Mouse (Mus musculus): Measurements from ENCODE around the gene Mageb18. TPM values are rescaled to one million over a fixed set of nuclear protein-coding genes. Genes with fewer than 3 reads are reported as not detected.
"Not testable (repeated sequence)": the region's sequence is repeated elsewhere in the genome, so short reads cannot be mapped to it uniquely, and the experiment has no call there.

The Mageb18 gene
- not detected in 2 replicates for polyA plus RNA-seq (2015; fragmentation: Nextera tagmentation; extraction: Ambion mirVana)

DNA sequence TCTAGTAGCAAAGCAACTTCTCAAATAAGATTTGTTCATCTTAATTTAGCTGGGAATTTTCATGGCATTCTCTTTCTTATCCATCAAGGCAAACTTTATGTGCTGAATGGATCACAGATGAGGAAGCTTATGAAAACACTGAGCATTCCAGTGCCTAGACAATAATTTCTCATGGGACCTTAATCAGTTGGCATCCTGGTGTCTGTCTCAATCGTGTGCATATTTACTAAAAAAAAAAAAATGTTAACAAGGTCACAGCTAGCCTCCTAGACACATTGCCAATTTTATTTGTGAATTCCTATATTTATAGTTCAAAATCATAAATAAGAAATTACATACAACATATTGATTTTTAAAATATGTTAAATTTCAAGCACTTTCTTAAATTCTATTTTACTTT lies at the start of gene Mageb18:
TSS of gene Mageb18 (minus strand) at position 101 of the 400 bp plus-strand sequence.
- Histone ChIP-seq H3K9ac (ENCODE audit: low read length) (no peak within 1 kb of the TSS), H3K9me3 (replicated peaks; ENCODE audit: control insufficient read depth, low read length) (no peaks in the 10 kb centered on the region), H3K4me2 (ENCODE audit: low read depth, low read length) (no peak within 1 kb of the TSS), H3K27ac (ENCODE audit: low read length) (no peak within 1 kb of the TSS), H3K36me3 (ENCODE audit: control insufficient read depth, insufficient read depth, low read length) (no peaks in the 10 kb centered on the region), H3K4me1 (ENCODE audit: control insufficient read depth, insufficient read depth, low read length) (no peaks in the 10 kb centered on the region), H3K27me3 (ENCODE audit: control insufficient read depth, insufficient read depth, low read length) (no peaks in the 10 kb centered on the region), H3K4me3 (replicated peaks; ENCODE audit: low read length) (no peak within 1 kb of the TSS)
- 57% methylated on average over 1 of the region's 1 CpGs for WGBS
- no peak for ATAC-seq (ENCODE audit: insufficient read depth, low FRiP score)

GRCm38 (mm10) chrX:92612788-92613187 lies 13.4 kb upstream of the Mageb18 start:
- H3K27me3 ChIP-seq (ENCODE audit: control insufficient read depth, insufficient read depth, low read length) = no peaks in the 10 kb centered on the region
- no peak overlapping the region for H3K27ac ChIP-seq (ENCODE audit: low read length)
- H3K9ac ChIP-seq (ENCODE audit: low read length) = no peak overlapping the region
- 70% methylated on average over 3 of the region's 3 CpGs for WGBS
- no peaks in the 10 kb centered on the region for H3K4me1 ChIP-seq (ENCODE audit: control insufficient read depth, insufficient read depth, low read length)
- H3K9me3 ChIP-seq (replicated peaks; ENCODE audit: control insufficient read depth, low read length) = no peaks in the 10 kb centered on the region
- no peaks in the 10 kb centered on the region for H3K36me3 ChIP-seq (ENCODE audit: control insufficient read depth, insufficient read depth, low read length)
- no peak overlapping the region for H3K4me2 ChIP-seq (ENCODE audit: low read depth, low read length)
- no peak for ATAC-seq (ENCODE audit: insufficient read depth, low FRiP score)
- H3K4me3 ChIP-seq (replicated peaks; ENCODE audit: low read length) = no peak overlapping the region

DNA sequence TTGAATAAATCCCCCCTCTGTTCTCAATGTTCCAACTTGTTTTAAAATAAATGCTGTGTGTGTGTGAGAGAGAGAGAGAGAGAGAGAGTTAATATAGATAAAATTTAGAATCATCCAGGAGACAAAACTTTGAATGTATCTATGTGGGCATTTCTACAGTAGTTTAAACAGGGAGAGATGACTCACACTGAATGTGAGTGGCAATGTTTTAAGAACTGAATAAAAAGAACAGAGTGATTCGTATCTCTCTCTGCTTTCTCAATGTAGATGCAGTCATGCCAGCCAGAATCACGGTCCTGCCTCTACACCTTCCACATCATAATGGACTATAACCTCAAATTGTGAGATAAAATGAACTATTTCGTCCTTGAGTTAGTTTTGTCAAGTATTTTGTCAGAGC lies 11.1 kb upstream of the Mageb18 start:
- ATAC-seq (ENCODE audit: insufficient read depth, low FRiP score) = no peak
- no peaks in the 10 kb centered on the region for H3K4me1 ChIP-seq (ENCODE audit: control insufficient read depth, insufficient read depth, low read length)

DNA sequence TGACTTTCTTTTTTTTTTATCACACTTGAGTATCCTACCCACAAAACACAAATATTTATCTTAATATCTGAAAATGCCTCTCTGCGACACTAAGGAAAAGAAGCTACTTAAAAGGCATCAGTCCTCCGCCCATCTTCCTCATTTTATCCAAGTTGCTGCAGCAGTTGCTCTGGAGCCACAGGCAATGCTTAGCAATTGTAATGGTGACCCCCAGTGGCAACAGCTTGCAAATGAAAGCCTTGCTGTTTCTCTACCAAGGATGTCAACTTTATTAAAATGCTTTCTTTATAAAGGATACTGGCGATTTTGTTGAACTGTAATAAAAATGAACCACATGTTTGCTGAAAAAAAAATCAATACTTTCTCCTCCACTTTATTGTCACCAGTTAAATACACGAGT lies 2.0 kb downstream of the Mageb18 start:
- Histone ChIP-seq H3K4me2 (ENCODE audit: low read depth, low read length) (no peak overlapping the region), H3K9me3 (replicated peaks; ENCODE audit: control insufficient read depth, low read length) (no peaks in the 10 kb centered on the region), H3K36me3 (ENCODE audit: control insufficient read depth, insufficient read depth, low read length) (no peaks in the 10 kb centered on the region), H3K4me1 (ENCODE audit: control insufficient read depth, insufficient read depth, low read length) (no peaks in the 10 kb centered on the region), H3K27me3 (ENCODE audit: control insufficient read depth, insufficient read depth, low read length) (no peaks in the 10 kb centered on the region), H3K9ac (ENCODE audit: low read length) (no peak overlapping the region), H3K4me3 (replicated peaks; ENCODE audit: low read length) (no peak overlapping the region), H3K27ac (ENCODE audit: low read length) (no peak overlapping the region)
- no peak for ATAC-seq (ENCODE audit: insufficient read depth, low FRiP score)
- WGBS = 27% methylated on average over 4 of the region's 4 CpGs

More for the DNA sequence above, 11.1 kb upstream of the Mageb18 start:
- Histone ChIP-seq H3K4me2 (ENCODE audit: low read depth, low read length) (no peak overlapping the region), H3K27ac (ENCODE audit: low read length) (no peak overlapping the region), H3K36me3 (ENCODE audit: control insufficient read depth, insufficient read depth, low read length) (no peaks in the 10 kb centered on the region), H3K9me3 (replicated peaks; ENCODE audit: control insufficient read depth, low read length) (no peaks in the 10 kb centered on the region), H3K9ac (ENCODE audit: low read length) (no peak overlapping the region), H3K27me3 (ENCODE audit: control insufficient read depth, insufficient read depth, low read length) (no peaks in the 10 kb centered on the region), H3K4me3 (replicated peaks; ENCODE audit: low read length) (no peak overlapping the region)
- 69% methylated on average over 3 of the region's 3 CpGs for WGBS

- Histone ChIP-seq H3K9me3 (replicated peaks; ENCODE audit: control insufficient read depth, low read length) (no peaks in the 10 kb centered on the region), H3K27ac (ENCODE audit: low read length) (no peak overlapping the region), H3K4me3 (replicated peaks; ENCODE audit: low read length) (no peak overlapping the region), H3K4me2 (ENCODE audit: low read depth, low read length) (no peak overlapping the region), H3K4me1 (ENCODE audit: control insufficient read depth, insufficient read depth, low read length) (no peaks in the 10 kb centered on the region), H3K36me3 (ENCODE audit: control insufficient read depth, insufficient read depth, low read length) (no peaks in the 10 kb centered on the region), H3K27me3 (ENCODE audit: control insufficient read depth, insufficient read depth, low read length) (no peaks in the 10 kb centered on the region), H3K9ac (ENCODE audit: low read length) (no peak overlapping the region)
- WGBS = 68% methylated on average over 1 of the region's 1 CpGs
- no peak for ATAC-seq (ENCODE audit: insufficient read depth, low FRiP score)
These were observed 71.5 kb downstream of the Mageb18 start for GRCm38 (mm10) chrX:92527826-92528225.

DNA sequence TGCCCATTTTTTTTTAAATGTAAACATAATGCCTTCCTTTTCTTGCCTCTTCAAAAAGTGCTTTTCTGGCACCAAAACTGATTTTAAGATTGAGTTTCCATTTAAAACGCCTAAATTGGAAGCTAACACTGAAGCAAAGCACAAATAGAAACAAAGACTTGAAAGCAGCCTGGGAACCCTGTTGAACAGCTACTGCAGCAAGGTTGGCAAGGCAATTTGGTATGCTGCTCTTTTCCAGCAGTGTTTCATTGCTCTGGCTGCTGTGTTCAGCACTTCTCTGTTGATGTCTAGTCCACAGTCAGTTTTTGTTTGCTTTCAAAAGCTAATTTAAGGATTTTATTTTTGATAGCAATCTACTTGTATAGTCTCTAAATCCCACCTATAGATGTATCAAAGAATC lies 101.1 kb downstream of the Mageb18 start:
- 38% methylated on average over 1 of the region's 1 CpGs for WGBS
- ATAC-seq (ENCODE audit: insufficient read depth, low FRiP score) = no peak
- no peak overlapping the region for H3K27ac ChIP-seq (ENCODE audit: low read length)

DNA sequence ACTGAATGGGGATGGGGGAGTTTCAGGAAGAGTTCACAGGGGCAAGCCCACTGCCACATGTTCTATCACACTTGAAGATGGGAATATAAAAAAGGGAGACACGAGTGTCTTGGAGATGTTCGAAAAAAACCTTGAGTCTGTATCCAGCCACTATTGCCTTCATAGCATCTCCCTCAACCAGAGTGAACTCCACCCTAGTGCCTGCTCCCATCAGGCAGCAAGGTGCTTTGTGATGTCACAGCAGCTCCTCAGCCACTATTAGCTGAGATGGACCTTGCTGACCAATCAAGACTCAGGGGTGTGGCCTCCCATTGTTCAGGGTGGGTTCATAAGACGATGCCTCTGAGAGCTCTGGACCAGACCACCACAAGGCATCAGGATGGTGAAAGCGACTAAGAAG lies 109.7 kb downstream of the Mageb18 start, which contains the start of gene Gm5941:
TSS of gene Gm5941 (plus strand) at position 301 of the 400 bp plus-strand sequence.
- not testable (repeated sequence) for H3K36me3 ChIP-seq (ENCODE audit: control insufficient read depth, insufficient read depth, low read length); H3K9ac ChIP-seq (ENCODE audit: low read length); H3K27ac ChIP-seq (ENCODE audit: low read length); H3K27me3 ChIP-seq (ENCODE audit: control insufficient read depth, insufficient read depth, low read length); ATAC-seq (ENCODE audit: insufficient read depth, low FRiP score); H3K4me3 ChIP-seq (replicated peaks; ENCODE audit: low read length); H3K9me3 ChIP-seq (replicated peaks; ENCODE audit: control insufficient read depth, low read length); H3K4me1 ChIP-seq (ENCODE audit: control insufficient read depth, insufficient read depth, low read length); H3K4me2 ChIP-seq (ENCODE audit: low read depth, low read length)
- WGBS = 90% methylated on average over 4 of the region's 4 CpGs

More for the DNA sequence above, 101.1 kb downstream of the Mageb18 start:
- H3K9ac ChIP-seq (ENCODE audit: low read length) = no peak overlapping the region
- no peaks in the 10 kb centered on the region for H3K4me1 ChIP-seq (ENCODE audit: control insufficient read depth, insufficient read depth, low read length)
- no peak overlapping the region for H3K4me2 ChIP-seq (ENCODE audit: low read depth, low read length)
- no peak overlapping the region for H3K4me3 ChIP-seq (replicated peaks; ENCODE audit: low read length)
- H3K9me3 ChIP-seq (replicated peaks; ENCODE audit: control insufficient read depth, low read length) = no peaks in the 10 kb centered on the region
- no peaks in the 10 kb centered on the region for H3K36me3 ChIP-seq (ENCODE audit: control insufficient read depth, insufficient read depth, low read length)
- no peaks in the 10 kb centered on the region for H3K27me3 ChIP-seq (ENCODE audit: control insufficient read depth, insufficient read depth, low read length)

DNA sequence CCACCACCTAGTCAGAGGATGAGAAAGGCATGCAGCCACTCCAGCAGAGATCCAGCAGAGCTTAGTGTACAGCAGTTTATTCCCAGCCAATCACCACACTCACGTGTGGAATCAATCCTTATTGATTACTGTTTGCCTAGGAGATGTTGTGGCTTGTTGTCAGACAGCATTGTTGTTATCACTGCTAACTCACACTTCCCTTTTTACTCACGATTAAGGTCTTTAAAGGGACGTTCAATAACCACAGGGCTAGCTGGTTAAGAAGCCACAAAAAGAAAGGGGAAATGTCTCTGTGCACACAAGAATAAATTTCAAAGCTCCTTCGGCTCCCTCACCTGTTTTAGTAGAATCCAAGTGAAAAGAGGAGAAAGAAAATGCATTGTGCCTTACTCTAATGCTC lies 134.6 kb downstream of the Mageb18 start:
- H3K27ac ChIP-seq (ENCODE audit: low read length) = no peak overlapping the region
- no peaks in the 10 kb centered on the region for H3K4me1 ChIP-seq (ENCODE audit: control insufficient read depth, insufficient read depth, low read length)
- H3K36me3 ChIP-seq (ENCODE audit: control insufficient read depth, insufficient read depth, low read length) = no peaks in the 10 kb centered on the region
- H3K9ac ChIP-seq (ENCODE audit: low read length) = no peak overlapping the region
- ATAC-seq (ENCODE audit: insufficient read depth, low FRiP score) = no peak
- 61% methylated on average over 4 of the region's 4 CpGs for WGBS
- no peak overlapping the region for H3K4me2 ChIP-seq (ENCODE audit: low read depth, low read length)
- no peaks in the 10 kb centered on the region for H3K27me3 ChIP-seq (ENCODE audit: control insufficient read depth, insufficient read depth, low read length)
- H3K9me3 ChIP-seq (replicated peaks; ENCODE audit: control insufficient read depth, low read length) = no peaks in the 10 kb centered on the region
- H3K4me3 ChIP-seq (replicated peaks; ENCODE audit: low read length) = no peak overlapping the region

GRCm38 (mm10) chrX:92460496-92460895 lies 138.9 kb downstream of the Mageb18 start:
- Histone ChIP-seq H3K9me3 (replicated peaks; ENCODE audit: control insufficient read depth, low read length) (no peaks in the 10 kb centered on the region), H3K27ac (ENCODE audit: low read length) (no peak overlapping the region), H3K4me2 (ENCODE audit: low read depth, low read length) (no peak overlapping the region), H3K27me3 (ENCODE audit: control insufficient read depth, insufficient read depth, low read length) (no peaks in the 10 kb centered on the region), H3K4me1 (ENCODE audit: control insufficient read depth, insufficient read depth, low read length) (no peaks in the 10 kb centered on the region), H3K36me3 (ENCODE audit: control insufficient read depth, insufficient read depth, low read length) (no peaks in the 10 kb centered on the region), H3K9ac (ENCODE audit: low read length) (no peak overlapping the region), H3K4me3 (replicated peaks; ENCODE audit: low read length) (no peak overlapping the region)
- 37% methylated on average over 3 of the region's 3 CpGs for WGBS
- ATAC-seq (ENCODE audit: insufficient read depth, low FRiP score) = no peak

DNA sequence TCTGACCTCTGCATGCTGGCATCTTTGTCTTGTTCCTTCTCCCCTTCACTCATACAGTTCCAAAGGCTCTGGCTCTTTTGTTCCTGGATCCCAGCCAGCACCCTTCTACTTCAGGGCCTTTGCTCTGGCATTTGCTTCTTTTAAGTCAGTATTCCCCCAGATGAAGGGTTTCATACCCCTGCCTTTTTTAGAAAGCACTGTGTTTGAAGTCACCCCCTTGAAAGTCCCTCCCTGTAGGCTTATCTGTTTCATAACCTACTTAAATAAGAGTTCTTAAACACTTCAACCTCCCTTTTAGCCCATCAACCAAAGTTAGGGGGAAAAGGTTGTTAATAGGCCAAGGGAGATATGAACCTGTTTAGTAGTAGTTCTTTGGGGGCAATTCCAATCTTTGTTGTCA lies 212.0 kb downstream of the Mageb18 start:
- no peak overlapping the region for H3K4me3 ChIP-seq (replicated peaks; ENCODE audit: low read length)

More for the DNA sequence above, 212.0 kb downstream of the Mageb18 start:
- no peak overlapping the region for H3K4me2 ChIP-seq (ENCODE audit: low read depth, low read length)
- H3K9me3 ChIP-seq (replicated peaks; ENCODE audit: control insufficient read depth, low read length) = no peaks in the 10 kb centered on the region
- H3K9ac ChIP-seq (ENCODE audit: low read length) = no peak overlapping the region
- no peaks in the 10 kb centered on the region for H3K4me1 ChIP-seq (ENCODE audit: control insufficient read depth, insufficient read depth, low read length)
- no peak overlapping the region for H3K27ac ChIP-seq (ENCODE audit: low read length)
- H3K36me3 ChIP-seq (ENCODE audit: control insufficient read depth, insufficient read depth, low read length) = no peaks in the 10 kb centered on the region
- no peak for ATAC-seq (ENCODE audit: insufficient read depth, low FRiP score)
- H3K27me3 ChIP-seq (ENCODE audit: control insufficient read depth, insufficient read depth, low read length) = no peaks in the 10 kb centered on the region

Measured in stomach, embryonic 16.5 days (tissue).